Mouse (Mus musculus): ENCODE data around the gene Tapbp.

Tapbp gene

DNA sequence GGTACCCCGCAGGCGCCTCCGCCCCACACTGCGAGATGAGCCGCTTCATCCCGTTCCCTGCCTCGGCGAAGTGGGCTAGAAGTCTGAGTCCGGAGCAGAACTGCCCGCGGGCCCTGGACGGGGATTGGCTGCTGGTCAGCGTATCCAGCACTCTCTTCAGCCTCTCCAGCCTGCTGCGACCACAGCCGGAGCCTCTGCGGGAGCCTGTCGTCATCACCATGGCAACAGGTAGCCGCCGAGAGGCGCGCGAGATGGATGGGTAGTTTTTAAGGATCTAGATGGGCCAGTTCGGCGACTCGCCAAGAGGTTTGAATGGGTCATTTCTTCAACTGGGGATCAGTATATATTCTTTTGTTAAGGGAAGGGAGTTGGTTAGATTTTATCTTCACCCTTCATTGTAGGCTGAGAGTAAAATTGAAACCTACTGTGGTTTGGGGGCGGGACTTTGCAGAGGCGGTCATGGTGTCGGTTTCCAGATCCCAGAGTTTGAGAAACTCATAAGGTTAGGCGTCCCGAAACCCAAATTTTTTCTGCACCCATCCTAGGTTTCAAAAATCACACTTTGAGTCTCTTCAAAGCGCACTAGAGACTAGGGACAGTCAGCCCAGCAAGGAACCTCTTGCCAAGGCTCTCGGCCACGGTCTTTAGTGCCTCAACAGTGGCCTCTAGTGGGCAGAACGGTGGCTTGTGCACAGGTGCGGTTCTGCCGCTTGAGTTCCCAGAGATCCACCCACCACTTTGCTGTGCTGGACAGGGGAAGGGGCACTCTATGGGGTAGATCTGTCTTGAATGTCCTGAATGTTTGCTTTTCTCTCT is 4.8 kb downstream of the Tapbp start:
- DNase-seq (ENCODE audit: low spot score in 2 of 2), result peak; percentile 81 to 90

DNA sequence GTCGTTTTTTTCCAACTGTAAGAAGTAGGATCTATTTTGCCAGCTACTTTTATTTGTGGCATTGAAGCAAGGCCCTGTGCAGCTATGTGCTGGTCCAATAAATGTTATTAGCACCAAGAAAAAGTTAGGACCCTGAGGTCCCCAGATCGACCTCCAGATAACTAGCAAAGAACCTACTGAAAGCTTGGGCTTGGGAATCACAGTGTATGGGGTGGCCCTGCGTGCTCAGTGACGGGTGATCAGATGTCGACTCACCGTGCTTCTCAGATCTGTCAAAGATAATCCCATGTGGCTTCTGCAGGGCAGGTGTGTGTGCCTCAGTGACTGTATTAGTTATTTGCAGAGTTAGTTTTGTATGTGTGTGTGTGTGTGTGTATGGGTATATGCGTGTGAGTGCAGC is 5.7 kb downstream of the Tapbp start:
- DNase-seq (ENCODE audit: low spot score in 2 of 2), result no peak

GRCm38 (mm10) chr17:33924577-33925283 is 9.0 kb downstream of the Tapbp start:
- DNase-seq (ENCODE audit: low spot score in 2 of 2), result peak in 1 of 2 experiments; percentile 63

GRCm38 (mm10) chr17:33925406-33926116 is 9.9 kb downstream of the Tapbp start:
- no peak for DNase-seq (ENCODE audit: low spot score in 2 of 2)

- no peak for DNase-seq (ENCODE audit: low spot score in 2 of 2)
These were observed 10.7 kb downstream of the Tapbp start for GRCm38 (mm10) chr17:33926207-33926932.

DNA sequence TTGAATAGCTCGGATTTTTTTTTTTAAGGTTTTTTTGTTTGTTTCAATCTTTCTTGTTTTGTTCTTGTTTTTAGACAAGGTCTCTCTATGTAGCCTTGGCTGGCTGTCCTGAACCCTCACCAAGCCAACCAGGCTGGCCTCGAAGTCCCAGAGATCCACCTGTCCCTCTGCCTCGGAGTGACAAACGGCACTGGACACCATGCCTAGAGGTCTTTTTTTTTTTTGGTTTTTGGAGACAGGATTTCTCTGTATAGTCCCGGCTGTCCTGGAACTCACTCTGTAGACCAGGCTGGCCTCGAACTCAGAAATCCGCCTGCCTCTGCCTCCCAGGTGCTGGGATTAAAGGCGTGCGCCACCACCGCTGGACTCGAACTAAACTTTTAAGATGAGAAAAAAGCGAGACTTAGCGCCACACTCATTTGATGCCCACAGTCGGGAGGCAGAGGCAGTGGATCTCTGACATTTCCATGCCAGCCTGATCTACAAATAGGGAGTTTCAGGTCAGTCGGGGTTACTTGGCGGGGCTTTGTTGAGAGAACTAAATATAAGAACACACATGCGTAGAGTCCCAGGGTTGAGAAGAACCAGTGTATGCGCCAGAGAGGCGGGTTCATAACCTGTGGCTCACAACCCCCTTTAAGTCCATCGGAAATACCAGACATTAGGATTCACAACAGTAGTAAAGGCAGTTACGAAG is 12.7 kb downstream of the Tapbp start:
- no peak for DNase-seq (ENCODE audit: low spot score in 2 of 2)

- peak; percentile 96 to 98 for DNase-seq (ENCODE audit: low spot score in 2 of 2)
These were observed 13.9 kb downstream of the Tapbp start, which contains the start of gene Rgl2 for GRCm38 (mm10) chr17:33929371-33930279. Rgl2 (plus strand) TSS chr17:33929543.

- DNase-seq (ENCODE audit: low spot score in 2 of 2), result peak in 1 of 2 experiments; percentile 41
These were observed 14.8 kb downstream of the Tapbp start for GRCm38 (mm10) chr17:33930280-33931158.

DNA sequence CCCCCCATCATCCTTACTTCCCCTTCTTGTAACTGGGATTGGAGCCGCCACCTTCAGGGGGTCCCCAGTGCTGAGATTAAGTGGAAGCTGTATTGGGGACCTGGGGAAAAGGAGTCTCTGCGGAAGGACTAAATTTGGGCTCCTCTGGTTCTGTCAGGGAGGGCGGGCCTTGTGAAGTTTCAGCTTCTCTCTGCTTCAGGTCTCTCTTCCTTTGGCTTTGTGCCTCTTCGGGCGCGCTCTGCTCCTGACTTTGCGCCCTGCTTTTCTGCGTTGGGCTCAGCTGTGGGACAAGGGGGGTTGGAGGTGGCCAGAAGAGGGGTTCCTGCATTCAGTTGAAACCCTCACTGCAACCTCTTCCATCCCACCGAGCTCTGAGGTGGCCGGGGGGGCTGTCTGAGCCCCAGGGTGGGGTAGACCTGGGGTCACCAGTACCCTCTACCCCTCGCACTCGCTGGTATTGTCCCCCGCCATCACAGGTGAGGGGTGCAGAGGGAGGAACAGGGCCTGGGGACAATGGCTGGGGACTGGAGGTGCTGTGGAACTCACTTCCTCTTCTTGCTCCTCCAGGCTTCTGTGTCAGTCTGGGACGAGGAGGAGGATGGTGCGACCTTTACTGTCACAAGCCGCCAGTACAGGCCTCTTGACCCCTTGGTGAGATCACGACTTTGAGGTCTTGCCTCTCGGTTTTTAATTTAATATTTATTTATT is 15.6 kb downstream of the Tapbp start:
- no peak for DNase-seq (ENCODE audit: low spot score in 2 of 2)

- DNase-seq (ENCODE audit: low spot score in 2 of 2), result no peak
These were observed 16.2 kb downstream of the Tapbp start for GRCm38 (mm10) chr17:33931947-33932346.

DNA sequence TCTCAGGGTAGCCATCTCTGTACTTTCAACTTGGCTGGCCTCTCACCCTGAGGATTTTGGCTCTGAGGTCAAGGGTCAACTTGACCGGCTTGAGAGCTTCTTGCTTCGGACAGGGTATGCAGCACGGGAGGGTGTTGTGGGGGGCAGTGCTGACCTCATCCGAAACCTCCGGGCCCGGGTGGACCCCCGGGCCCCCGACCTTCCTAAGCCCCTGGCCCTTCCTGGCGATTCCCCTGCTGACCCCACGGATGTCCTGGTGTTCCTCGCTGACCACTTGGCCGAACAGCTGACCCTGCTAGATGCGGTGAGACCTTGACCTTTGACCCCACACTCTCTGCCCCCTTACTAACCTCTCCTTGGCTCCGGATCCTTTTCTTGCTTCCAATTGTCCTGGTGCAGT is 16.7 kb downstream of the Tapbp start:
- DNase-seq (ENCODE audit: low spot score in 2 of 2), result no peak

DNA sequence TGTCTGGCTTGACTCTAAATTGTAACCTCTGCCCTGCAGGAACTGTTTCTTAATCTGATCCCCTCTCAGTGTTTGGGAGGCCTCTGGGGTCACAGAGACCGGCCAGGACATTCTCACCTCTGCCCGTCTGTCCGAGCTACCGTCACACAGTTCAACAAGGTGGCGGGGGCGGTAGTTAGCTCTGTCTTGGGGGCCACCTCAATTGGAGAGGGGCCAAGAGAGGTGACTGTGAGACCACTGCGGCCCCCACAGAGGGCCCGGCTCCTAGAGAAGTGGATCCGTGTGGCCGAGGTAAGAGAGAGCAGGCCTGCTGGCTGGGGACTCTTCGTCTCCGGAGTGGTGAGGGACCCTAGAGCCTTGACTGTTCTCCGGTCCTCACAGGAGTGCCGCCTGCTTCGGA is 17.3 kb downstream of the Tapbp start:
- DNase-seq (ENCODE audit: low spot score in 2 of 2), result no peak

- DNase-seq (ENCODE audit: low spot score in 2 of 2), result no peak
These were observed 19.8 kb downstream of the Tapbp start for GRCm38 (mm10) chr17:33935422-33936055.

GRCm38 (mm10) chr17:33936993-33937392 is 21.3 kb downstream of the Tapbp start:
- DNase-seq (ENCODE audit: low spot score in 2 of 2), result no peak

- DNase-seq (ENCODE audit: low spot score in 2 of 2), result no peak
These were observed 23.1 kb downstream of the Tapbp start for GRCm38 (mm10) chr17:33938783-33939182.

DNA sequence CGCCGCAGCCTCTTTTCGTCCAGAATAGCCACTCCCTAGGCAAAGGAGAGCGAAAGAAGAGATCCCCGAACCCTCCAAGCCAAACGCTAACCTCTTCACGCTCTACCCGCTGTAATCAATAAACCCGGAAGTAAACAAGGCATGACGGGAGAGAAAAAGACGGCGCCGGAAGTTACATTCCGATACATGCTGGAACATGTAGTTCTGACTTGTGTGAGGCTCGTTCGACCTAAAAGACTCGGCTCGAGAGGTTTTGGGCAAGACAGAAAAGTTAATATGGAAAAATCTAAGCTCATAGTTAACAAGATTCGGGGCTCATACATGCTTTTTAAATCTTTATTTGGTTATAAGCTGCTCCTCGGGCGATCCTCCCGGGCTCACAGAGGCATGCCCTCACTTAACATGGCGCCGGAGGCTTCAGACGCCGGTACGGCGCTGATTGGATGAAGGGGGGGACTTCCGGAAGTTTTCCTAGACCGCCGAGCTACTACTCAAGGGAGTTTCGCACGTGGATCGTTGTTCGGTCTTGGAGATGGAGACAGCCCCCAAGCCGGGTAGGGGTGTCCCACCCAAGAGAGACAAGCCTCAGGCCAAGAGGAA is 24.6 kb downstream of the Tapbp start, which contains the start of the genes Pfdn6 and Wdr46:
Pfdn6 (minus strand) TSS at position 138 of the 600 bp plus-strand sequence.
Wdr46 (plus strand) TSS at position 455 of the 600 bp plus-strand sequence.
- peak; percentile 68 to 82 for DNase-seq (ENCODE audit: low spot score in 2 of 2)

GRCm38 (mm10) chr17:33940981-33941380 is 25.3 kb downstream of the Tapbp start:
- no peak for DNase-seq (ENCODE audit: low spot score in 2 of 2)
